Mouse (Mus musculus) c-Kit-positive CD71-negative TER-119-negative erythroid progenitor cells, embryonic 14.5 days (primary cell): ENCODE measurements around the gene 1700037H04Rik.

ENCODE experiments used
- DNase-seq: peaks from one replicate; pipeline ENCODE4 v3.0.0-alpha.2; 2013; ENCODE audit warnings: low read depth

1700037H04Rik gene

DNA sequence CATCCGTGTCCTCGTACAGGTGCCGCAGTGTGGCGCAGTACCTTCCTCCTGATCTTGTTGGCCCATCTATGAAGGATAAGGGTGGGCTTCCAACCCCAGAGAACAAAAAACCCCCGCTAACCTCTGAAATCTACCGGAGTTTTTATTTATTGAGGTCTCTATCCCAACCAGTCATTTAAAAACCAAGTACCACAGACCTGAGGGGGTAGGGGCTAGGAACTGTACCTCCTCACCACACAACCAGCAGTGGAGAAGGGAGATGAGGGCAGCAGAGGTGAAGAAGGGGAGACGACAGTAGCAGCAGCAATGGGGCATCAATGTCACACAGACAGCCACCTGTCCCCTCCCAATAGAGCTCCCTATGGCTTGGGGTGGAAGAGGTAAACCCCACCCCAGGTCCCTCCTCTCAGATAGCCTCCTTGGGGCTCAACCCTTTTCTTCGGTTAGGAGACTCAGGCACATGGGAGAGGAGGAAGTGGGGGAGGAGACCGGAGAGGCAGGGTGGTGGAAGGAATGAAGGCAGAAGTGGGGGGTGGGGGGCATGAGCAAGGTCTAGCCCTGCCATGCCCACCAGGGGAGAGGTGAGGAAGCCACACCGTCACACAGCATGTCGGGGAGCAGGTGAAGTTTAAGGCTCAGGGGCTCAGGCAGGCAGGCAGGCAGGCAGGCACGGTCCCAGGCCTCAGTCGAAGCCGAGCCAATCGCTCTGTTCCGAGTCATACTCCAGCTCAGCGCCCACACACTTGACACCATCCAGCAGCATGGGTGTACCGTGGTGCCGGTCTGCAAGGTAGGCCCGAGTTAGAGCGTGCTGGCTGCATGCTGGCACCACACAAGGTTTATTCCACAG is 13.5 kb downstream of the 1700037H04Rik start:
- no peak for DNase-seq

- DNase-seq, result no peak
Observed at GRCm38 (mm10) chr2:131145536-131145935, 14.3 kb downstream of the 1700037H04Rik start.

DNA sequence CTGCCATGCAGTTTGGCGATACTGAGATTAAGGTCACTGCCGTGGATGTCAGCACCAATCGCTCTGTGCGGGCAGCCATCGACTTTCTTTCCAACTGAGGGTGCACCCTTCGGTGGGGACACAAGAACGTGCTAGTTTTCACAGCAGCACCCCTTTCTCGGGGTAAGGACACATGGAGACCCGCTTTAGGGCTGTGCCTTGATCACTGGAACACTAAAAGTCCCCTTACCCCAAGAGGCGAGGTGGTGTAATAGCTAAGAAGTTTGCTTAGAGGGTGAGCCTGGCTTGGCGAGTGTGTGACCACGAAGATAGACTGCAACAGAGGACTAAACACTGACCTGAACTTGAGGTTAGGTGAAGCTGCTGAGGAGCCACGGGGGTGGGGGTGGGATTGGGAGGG is 14.8 kb downstream of the 1700037H04Rik start:
- no peak for DNase-seq

GRCm38 (mm10) chr2:131143007-131143780 is 16.7 kb downstream of the 1700037H04Rik start:
- no peak for DNase-seq

DNA sequence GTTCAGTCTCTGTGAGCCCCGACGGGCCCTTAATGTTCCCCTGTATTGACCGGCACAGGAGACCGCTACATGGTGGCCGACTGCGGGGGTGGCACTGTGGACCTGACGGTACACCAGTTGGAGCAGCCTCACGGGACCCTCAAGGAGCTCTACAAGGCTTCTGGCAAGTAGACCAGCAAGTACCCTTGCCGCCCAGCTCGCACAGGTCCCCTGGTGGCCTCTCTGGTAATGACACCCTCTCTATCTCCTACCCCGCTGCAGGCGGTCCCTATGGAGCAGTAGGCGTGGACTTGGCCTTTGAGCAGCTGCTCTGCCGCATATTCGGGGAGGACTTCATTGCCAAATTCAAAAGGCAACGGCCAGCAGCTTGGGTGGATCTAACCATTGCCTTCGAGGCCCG is 17.3 kb downstream of the 1700037H04Rik start:
- DNase-seq, result no peak

DNA sequence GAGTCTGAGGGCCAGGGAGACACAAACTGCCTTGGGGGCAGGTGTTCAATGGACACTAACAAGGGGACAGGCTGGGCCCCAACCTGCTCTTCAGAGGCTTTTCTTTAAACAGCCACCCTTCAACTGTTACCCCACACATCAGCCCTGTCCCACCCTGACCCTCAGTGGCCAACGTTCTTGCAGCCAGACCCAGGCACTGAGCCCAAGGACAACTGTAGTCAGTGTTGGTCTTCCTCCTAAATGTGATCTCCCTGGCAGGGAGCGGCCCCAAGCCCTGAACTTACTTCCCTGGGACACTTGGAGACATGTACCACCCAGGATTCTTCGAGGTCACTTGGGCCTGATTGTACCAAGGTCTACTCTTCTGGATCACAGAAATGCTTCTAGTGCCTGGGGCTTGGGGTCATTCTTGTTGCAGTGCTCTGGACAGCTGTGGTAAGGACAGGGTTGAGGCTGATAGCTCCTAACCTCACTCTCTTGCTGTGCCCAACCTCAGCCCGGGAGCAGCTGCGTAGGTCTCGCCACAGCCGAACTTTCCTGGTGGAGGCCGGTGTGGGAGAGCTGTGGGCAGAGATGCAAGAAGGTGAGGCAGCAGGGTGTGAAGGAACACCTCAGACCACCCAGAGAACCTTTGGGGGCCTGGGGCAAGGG is 18.4 kb downstream of the 1700037H04Rik start:
- no peak for DNase-seq

DNA sequence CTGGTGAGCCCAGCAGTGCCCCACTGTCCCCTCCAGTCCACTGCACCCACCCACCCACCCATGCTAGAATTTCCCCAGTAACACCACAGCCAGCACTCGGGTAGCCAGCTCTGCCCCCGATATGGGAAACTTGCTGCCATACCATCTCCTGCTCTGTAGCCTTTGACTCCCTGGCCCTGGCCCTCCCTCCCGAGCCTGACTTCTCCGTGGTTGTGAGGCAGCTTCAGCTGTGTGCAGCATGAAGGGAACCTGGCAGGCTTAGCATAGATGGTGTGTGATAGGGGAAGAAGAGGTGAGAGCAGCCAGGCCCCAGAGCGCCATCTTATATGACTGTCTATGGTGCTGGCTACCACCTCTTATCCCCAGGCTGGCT is 19.4 kb downstream of the 1700037H04Rik start:
- no peak for DNase-seq

- DNase-seq, result no peak
Observed at GRCm38 (mm10) chr2:131139886-131140532, 19.9 kb downstream of the 1700037H04Rik start.

DNA sequence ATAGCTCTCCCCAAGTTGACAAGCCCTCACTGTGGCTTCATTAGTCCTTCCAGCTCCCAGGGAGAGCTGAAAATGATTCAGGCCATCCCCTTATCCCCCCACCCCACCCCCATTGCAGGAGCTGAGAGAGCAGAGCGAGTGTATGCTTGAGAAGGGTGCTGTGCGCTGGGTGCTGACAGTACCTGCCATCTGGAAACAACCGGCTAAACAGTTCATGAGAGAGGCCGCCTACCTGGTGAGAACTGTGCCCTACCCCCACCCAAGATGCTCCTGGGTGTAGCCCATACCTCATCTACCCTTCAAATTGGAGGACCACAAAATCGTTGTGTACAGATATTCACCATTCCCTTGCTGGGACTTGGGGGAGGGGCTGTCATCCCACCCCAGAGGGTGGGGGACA is 20.6 kb downstream of the 1700037H04Rik start:
- DNase-seq, result no peak

- DNase-seq, result no peak
Observed at GRCm38 (mm10) chr2:131138760-131139159, 21.1 kb downstream of the 1700037H04Rik start.

GRCm38 (mm10) chr2:131138296-131138695 is 21.6 kb downstream of the 1700037H04Rik start:
- no peak for DNase-seq

- peak; percentile 31 for DNase-seq
Observed at GRCm38 (mm10) chr2:131135521-131136139, 24.3 kb downstream of the 1700037H04Rik start.

DNA sequence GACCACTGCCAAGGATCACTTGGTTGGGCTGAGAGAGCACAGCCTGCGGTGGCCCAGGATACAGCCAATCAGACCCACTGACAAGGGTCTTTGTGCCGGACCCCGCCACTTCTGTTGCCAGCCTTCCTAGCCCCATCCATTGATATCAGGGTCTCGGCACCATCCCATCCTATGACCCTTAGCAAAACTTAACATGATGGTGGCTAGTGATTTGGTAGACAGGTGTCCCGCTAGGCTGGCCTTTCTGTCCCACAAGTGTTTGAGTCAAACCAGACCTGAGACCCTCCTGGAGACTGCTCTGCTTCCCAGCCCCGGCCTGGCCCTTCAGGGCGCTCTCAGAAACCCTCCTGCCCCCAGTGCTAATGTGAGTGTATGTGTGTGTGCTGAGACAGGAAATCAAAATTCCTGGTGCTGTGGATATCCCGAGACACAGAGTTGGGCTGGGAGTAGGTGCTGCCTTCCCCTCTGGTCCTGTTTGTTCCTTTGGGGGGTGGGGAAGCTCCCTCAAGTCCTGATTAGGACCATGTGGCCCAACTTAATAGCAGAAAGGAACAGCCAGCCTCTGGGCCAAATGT is 25.0 kb downstream of the 1700037H04Rik start:
- DNase-seq, result no peak

DNA sequence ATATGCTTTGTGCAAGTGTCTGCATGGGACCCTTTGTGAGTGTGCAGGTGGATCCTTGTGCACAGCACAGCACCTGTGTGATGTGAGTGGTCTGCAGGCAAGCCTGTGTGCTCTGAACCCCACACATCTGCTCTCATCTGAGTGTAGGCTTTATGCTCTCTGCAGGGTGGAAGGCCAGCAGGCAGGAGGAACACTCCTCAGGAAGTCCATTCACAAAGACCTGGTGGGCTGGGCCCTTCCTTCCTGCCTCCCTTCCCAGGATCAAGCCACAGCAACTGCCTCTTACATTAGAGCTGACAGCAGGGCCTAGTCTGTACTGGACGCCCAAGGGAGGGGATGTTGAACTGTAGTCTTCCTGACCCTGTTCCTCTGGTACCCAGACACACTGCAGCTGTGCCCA is 25.5 kb downstream of the 1700037H04Rik start:
- DNase-seq, result no peak

DNA sequence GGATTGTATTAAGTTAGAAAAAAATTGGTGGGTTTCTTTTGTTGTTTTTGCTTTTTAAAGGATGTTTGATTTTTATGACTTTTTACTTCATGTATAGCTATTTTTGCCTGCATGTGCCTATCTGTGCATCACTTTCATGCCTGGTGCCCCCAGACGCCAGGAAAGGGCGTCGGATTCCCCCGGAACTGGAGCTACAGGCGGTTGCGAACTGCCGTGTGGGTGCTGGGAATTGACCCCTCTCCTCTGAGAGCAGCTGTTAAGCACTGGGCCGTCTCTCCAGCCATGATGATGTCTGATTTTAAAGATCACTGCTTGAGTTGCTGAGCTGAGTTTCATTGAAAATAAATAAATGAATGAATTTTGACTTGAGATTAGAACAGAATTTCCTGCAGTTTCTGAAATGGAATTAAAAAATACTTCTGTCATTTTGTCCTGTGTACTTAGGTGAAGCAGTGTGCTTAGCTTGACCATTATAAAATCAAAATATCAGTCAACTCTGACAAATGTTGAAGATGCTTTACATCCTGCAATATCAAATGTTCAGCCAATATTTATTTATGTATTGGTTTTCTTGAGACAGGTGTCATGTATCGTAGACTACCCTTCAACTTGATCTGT is 26.8 kb downstream of the 1700037H04Rik start, which contains the start of gene Gm11037:
Gm11037 (plus strand) TSS at position 568 of the 618 bp plus-strand sequence.
- no peak for DNase-seq

DNA sequence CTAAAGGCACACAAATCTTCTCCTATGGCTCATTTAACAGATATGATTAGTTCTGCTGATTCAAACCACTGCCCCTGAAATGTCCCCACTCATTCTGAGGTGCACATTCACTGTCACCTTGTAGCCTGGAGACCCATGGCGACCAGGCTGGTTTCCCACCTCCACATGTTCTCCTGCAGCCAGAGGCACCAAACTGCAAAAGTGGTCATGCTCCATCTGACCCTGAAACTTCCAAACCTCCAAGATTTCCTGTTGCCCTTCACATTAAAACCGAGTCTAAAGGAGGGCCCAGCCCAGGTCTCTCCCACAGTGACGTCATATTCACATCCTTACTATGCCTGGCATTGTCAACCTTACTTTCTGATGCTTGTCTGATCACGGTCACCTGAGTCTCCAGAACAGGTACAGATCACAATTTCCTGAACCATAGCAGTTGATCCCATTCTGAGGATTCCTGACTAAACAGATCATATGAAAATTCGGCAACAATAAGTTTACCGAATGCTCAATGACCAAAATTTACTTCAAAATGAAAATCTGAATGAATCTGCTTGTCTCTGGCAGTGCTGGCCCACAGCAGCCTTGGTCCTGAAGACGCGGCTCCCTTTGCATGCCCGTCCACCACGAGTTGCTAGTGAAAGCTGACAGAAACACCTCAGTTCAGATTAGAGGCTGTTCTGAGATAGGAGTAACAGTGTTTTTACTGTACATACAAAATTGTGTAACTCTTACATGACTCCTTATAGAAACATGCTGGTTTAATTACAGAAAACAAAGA is 27.6 kb downstream of the 1700037H04Rik start:
- DNase-seq, result no peak

- no peak for DNase-seq
Observed at GRCm38 (mm10) chr2:131130849-131131248, 29.0 kb downstream of the 1700037H04Rik start.

GRCm38 (mm10) chr2:131129836-131130235 is 30.0 kb downstream of the 1700037H04Rik start:
- no peak for DNase-seq

GRCm38 (mm10) chr2:131128636-131129157 is 31.2 kb downstream of the 1700037H04Rik start:
- DNase-seq, result no peak

DNA sequence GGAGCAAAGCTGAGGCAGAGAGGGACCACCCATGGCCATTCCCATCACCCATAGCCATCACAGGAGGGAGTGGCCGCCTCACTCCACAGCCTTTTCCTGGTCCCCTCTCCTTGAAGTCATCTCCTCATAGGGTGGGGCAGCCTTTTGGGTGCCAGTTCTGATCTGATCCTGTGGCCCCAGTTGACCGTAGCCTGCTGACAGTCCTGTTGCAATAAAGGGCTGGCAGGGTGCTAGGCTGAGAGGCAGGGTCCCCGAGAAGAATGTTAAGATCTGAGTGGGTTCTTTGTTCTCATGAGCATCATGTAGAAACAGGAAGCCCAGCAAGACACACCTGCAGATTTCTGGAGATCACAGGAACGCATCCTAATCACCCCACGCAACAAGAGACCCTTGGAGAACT is 31.7 kb downstream of the 1700037H04Rik start:
- no peak for DNase-seq
